ENCODE assay signal across 18 mouse cellular contexts in the genomic region with DNA sequence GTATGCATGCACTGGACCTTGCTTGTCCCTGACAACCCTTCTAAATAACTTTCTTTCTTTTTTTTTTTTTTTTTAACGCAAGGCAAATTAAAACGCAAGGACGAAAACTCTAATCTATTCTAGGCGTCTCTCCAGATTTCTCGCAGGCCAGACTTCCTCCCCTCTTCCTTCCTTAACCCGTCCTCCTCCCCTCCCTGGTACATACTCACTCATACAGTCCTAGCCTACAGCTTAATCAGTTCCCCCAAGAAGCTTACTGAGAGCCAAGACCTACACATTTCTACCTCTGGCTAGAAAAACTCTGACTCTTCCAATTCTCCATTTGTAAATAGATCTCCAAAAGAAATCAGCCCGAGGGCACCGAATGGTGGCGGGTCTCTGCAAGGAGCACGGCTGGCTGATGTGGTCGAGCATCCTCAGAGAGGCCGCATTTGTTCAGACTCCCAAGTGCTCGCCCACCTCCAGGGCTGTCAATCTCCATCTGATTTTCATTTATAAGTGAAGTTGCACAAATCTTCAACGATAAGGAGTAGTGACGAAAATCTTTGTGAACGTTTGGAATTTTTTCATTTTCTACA. TPM values are rescaled to one million over a fixed set of nuclear protein-coding genes. Genes with fewer than 3 reads are reported as not detected.
DNase-seq lines count a peak whose midpoint lies in the region; ATAC-seq and TF ChIP-seq lines count a peak whose summit lies in the region.
"Had no signal": no experiment of that assay in that cellular context is flagged by ENCODE, and none has a peak within 500 bp of the region (broad histone marks: within the 10 kb centered on the region; RNA-seq: fewer than 3 reads in every experiment).

No protein-coding gene starts in this region.

- no peak overlapping the region for H3K27ac ChIP-seq in heart, embryonic 14.5 days (replicated peaks in 1 of 2; ENCODE audit: control insufficient read depth in 1 of 2, insufficient read depth in 1 of 2, low read depth in 2 of 2, low read length in 2 of 2)
- H3K27ac ChIP-seq in midbrain, embryonic 14.5 days (replicated peaks; ENCODE audit: low read depth, low read length): peak overlapping the region; percentile 45; the same call in 1 of the 2 replicates
- H3K27ac ChIP-seq in midbrain, embryonic 11.5 days (ENCODE audit: low read depth, low read length): no peak overlapping the region
- no peak overlapping the region for H3K27ac ChIP-seq in midbrain, postnatal 0 days (ENCODE audit: low read depth, low read length)
- H3K27ac ChIP-seq in forebrain, embryonic 16.5 days (ENCODE audit: low read length): no peak overlapping the region
- H3K27ac ChIP-seq: embryonic facial prominence, embryonic 12.5 days; forebrain, embryonic 15.5 days; hindbrain, embryonic 13.5 days; hindbrain, postnatal 0 days had no signal

- no peak for DNase-seq in heart, adult 8-10 months (ENCODE audit: low spot score)
- peak; percentile 70 for DNase-seq in midbrain, embryonic 14.5 days
- DNase-seq in midbrain, embryonic 11.5 days (ENCODE audit: low spot score, missing footprints): no peak
- no peak for DNase-seq in midbrain, postnatal 0 days (ENCODE audit: low spot score)
- no peak for DNase-seq in kidney, postnatal 4 days
- DNase-seq: adrenal gland, postnatal 10 days; cerebellum, adult 18-20 months; cerebellum, adult 9-11 months; cerebellum, postnatal 36 days; gastrocnemius, postnatal 10 days had no signal

- H3K9me3 ChIP-seq in heart, embryonic 14.5 days (ENCODE audit: control insufficient read depth, low read length): no peaks in the 10 kb centered on the region
- 0 out of 2 replicates have a peak, but pooled peaks cover 3% of the 10 kb centered on the region for H3K9me3 ChIP-seq in midbrain, embryonic 14.5 days (ENCODE audit: control insufficient read depth, low read length)
- no peaks in the 10 kb centered on the region for H3K9me3 ChIP-seq in midbrain, embryonic 11.5 days (ENCODE audit: control insufficient read depth, low read length)
- no peaks in the 10 kb centered on the region for H3K9me3 ChIP-seq in midbrain, postnatal 0 days (ENCODE audit: low read length)
- no peaks in the 10 kb centered on the region for H3K9me3 ChIP-seq in forebrain, embryonic 16.5 days (ENCODE audit: control insufficient read depth, low read length)
- H3K9me3 ChIP-seq: embryonic facial prominence, embryonic 12.5 days; forebrain, embryonic 15.5 days; hindbrain, embryonic 13.5 days had no signal

- no peak for ATAC-seq in heart, embryonic 14.5 days (ENCODE audit: insufficient number of reproducible peaks, insufficient read depth, low FRiP score, low read depth)
- ATAC-seq in midbrain, embryonic 14.5 days (ENCODE audit: low FRiP score, low TSS enrichment): peak; percentile 41; the same call in 1 of the 2 replicates
- no peak for ATAC-seq in midbrain, embryonic 11.5 days (ENCODE audit: low FRiP score)
- ATAC-seq in hematopoietic stem cell, adult 5-6 weeks (replicated peaks in 1 of 2; ENCODE audit: insufficient read depth in 1 of 2, low FRiP score in 2 of 2, low TSS enrichment in 1 of 2, low read depth in 1 of 2, poor library complexity in 2 of 2, severe bottlenecking in 2 of 2): peak; percentile 85 to 87
- ATAC-seq in midbrain, postnatal 0 days (ENCODE audit: low FRiP score): no peak
- no peak for ATAC-seq in forebrain, embryonic 16.5 days
- ATAC-seq: forebrain, embryonic 15.5 days; hindbrain, postnatal 0 days had no signal

- 61% methylated on average over 16 of the region's 16 CpGs for WGBS in heart, embryonic 14.5 days
- WGBS in midbrain, embryonic 14.5 days: 43% methylated on average over 16 of the region's 16 CpGs
- WGBS in midbrain, embryonic 11.5 days: 79% methylated on average over 16 of the region's 16 CpGs
- whole genome bisulfite sequencing in midbrain, postnatal 0 days: 42% methylated on average over 16 of the region's 16 CpGs
- WGBS in forebrain, embryonic 16.5 days: 72% methylated on average over 16 of the region's 16 CpGs

- no peak for TF ChIP-seq CTCF in midbrain, postnatal 0 days (IDR thresholded peaks at IDR 0.05)

- no peaks in the 10 kb centered on the region for H3K27me3 ChIP-seq in heart, embryonic 14.5 days (ENCODE audit: control insufficient read depth, insufficient read depth, low read length)
- H3K27me3 ChIP-seq in midbrain, embryonic 14.5 days (ENCODE audit: control insufficient read depth, insufficient read depth, low read length): no peaks in the 10 kb centered on the region
- H3K27me3 ChIP-seq in midbrain, embryonic 11.5 days (ENCODE audit: control insufficient read depth, insufficient read depth, low read length): no peaks in the 10 kb centered on the region
- H3K27me3 ChIP-seq in midbrain, postnatal 0 days (ENCODE audit: insufficient read depth, low read length): no peaks in the 10 kb centered on the region
- H3K27me3 ChIP-seq in forebrain, embryonic 16.5 days (replicated peaks; ENCODE audit: control insufficient read depth, insufficient read depth, low read length): no peaks in the 10 kb centered on the region
- H3K27me3 ChIP-seq: embryonic facial prominence, embryonic 12.5 days; forebrain, embryonic 15.5 days; hindbrain, embryonic 13.5 days had no signal

- no peak overlapping the region for H3K4me3 ChIP-seq in heart, embryonic 14.5 days (ENCODE audit: control insufficient read depth in 1 of 2, insufficient read depth in 1 of 2, low read depth in 1 of 2, low read length in 2 of 2)
- H3K4me3 ChIP-seq in midbrain, embryonic 14.5 days (replicated peaks; ENCODE audit: low read depth, low read length): no peak overlapping the region
- H3K4me3 ChIP-seq in midbrain, embryonic 11.5 days (ENCODE audit: low read depth, low read length): no peak overlapping the region
- no peak overlapping the region for H3K4me3 ChIP-seq in midbrain, postnatal 0 days (ENCODE audit: low read depth, low read length)
- H3K4me3 ChIP-seq in forebrain, embryonic 16.5 days (replicated peaks; ENCODE audit: low read length): no peak overlapping the region
- H3K4me3 ChIP-seq: embryonic facial prominence, embryonic 12.5 days; forebrain, embryonic 15.5 days; hindbrain, embryonic 13.5 days had no signal

- no peaks in the 10 kb centered on the region for H3K36me3 ChIP-seq in heart, embryonic 14.5 days (ENCODE audit: control insufficient read depth, insufficient read depth, low read length)
- no peaks in the 10 kb centered on the region for H3K36me3 ChIP-seq in midbrain, embryonic 14.5 days (ENCODE audit: control insufficient read depth, insufficient read depth, low read length)
- H3K36me3 ChIP-seq in midbrain, embryonic 11.5 days (ENCODE audit: control insufficient read depth, insufficient read depth, low read length): no peaks in the 10 kb centered on the region
- H3K36me3 ChIP-seq in midbrain, postnatal 0 days (ENCODE audit: insufficient read depth, low read length): no peaks in the 10 kb centered on the region
- H3K36me3 ChIP-seq in forebrain, embryonic 16.5 days (ENCODE audit: control insufficient read depth, insufficient read depth): no peaks in the 10 kb centered on the region
- H3K36me3 ChIP-seq: forebrain, embryonic 15.5 days; hindbrain, embryonic 13.5 days had no signal

- 0 out of 2 replicates have a peak overlapping the region, but pooled peaks have one; percentile 16 for H3K4me2 ChIP-seq in heart, embryonic 14.5 days (ENCODE audit: low read length)
- H3K4me2 ChIP-seq in midbrain, embryonic 14.5 days (ENCODE audit: low read length): peak overlapping the region; percentile 26
- no peak overlapping the region for H3K4me2 ChIP-seq in midbrain, embryonic 11.5 days
- peak overlapping the region; percentile 6; the same call in 1 of the 2 replicates for H3K4me2 ChIP-seq in midbrain, postnatal 0 days (ENCODE audit: low read depth, low read length, poor library complexity, severe bottlenecking)
- H3K4me2 ChIP-seq in forebrain, embryonic 16.5 days (ENCODE audit: low read length): no peak overlapping the region
- H3K4me2 ChIP-seq: embryonic facial prominence, embryonic 12.5 days; forebrain, embryonic 15.5 days; heart, embryonic 11.5 days; hindbrain, embryonic 13.5 days had no signal

- H3K4me1 ChIP-seq in heart, embryonic 14.5 days (ENCODE audit: control insufficient read depth in 2 of 2, insufficient read depth in 2 of 2, low read length in 2 of 2): peaks cover 0 to 6% of the 10 kb centered on the region in 2 experiments; a peak in 2 of 4 replicates
- H3K4me1 ChIP-seq in midbrain, embryonic 14.5 days (ENCODE audit: control insufficient read depth, insufficient read depth, low read length): peaks cover 14% of the 10 kb centered on the region; the same call in 1 of the 2 replicates
- H3K4me1 ChIP-seq in midbrain, embryonic 11.5 days (ENCODE audit: control insufficient read depth, insufficient read depth, low read length): peaks cover 9% of the 10 kb centered on the region; the same call in 1 of the 2 replicates
- peaks cover 4% of the 10 kb centered on the region; the same call in 1 of the 2 replicates for H3K4me1 ChIP-seq in midbrain, postnatal 0 days (ENCODE audit: insufficient read depth, low read length)
- peaks cover 5% of the 10 kb centered on the region; the same call in 1 of the 2 replicates for H3K4me1 ChIP-seq in forebrain, embryonic 16.5 days (replicated peaks; ENCODE audit: control insufficient read depth, insufficient read depth, low read length)
- H3K4me1 ChIP-seq: forebrain, embryonic 15.5 days had no signal

- no peak overlapping the region for H3K9ac ChIP-seq in heart, embryonic 14.5 days (ENCODE audit: low read length)
- no peak overlapping the region for H3K9ac ChIP-seq in midbrain, embryonic 14.5 days (replicated peaks; ENCODE audit: low read length)
- H3K9ac ChIP-seq in midbrain, embryonic 11.5 days (ENCODE audit: low read length): no peak overlapping the region
- no peak overlapping the region for H3K9ac ChIP-seq in midbrain, postnatal 0 days (replicated peaks; ENCODE audit: low read length, poor library complexity, severe bottlenecking)
- H3K9ac ChIP-seq in forebrain, embryonic 16.5 days (replicated peaks; ENCODE audit: low read depth, low read length): no peak overlapping the region
- H3K9ac ChIP-seq: embryonic facial prominence, embryonic 12.5 days; forebrain, embryonic 15.5 days; hindbrain, embryonic 13.5 days had no signal

RNA-seq across cellular contexts. Expression of gene Efna5, which starts 48.5 kb away (rescaled TPM):
- polyA plus RNA-seq in heart, embryonic 14.5 days (2014; fragmentation: Nextera tagmentation; extraction: Ambion mirVana): 26.4 and 26.5 TPM in 2 replicates
- total RNA-seq in heart, adult 8-10 months (2022): 10 to 100 TPM; 17.4 to 20.1 (median 19.1) TPM
- polyA plus RNA-seq in midbrain, embryonic 14.5 days (2014; fragmentation: Nextera tagmentation; extraction: Ambion mirVana): 53.0 and 90.8 TPM in 2 replicates
- 72.5 and 80.5 TPM in 2 replicates for polyA plus RNA-seq in midbrain, embryonic 11.5 days (2014; fragmentation: Nextera tagmentation; extraction: Ambion mirVana)
- total RNA-seq in hematopoietic stem cell, adult 5-6 weeks (2017): not detected in 2 replicates
- total RNA-seq in midbrain, postnatal 0 days (2014; rRNA removed): 11.1 and 18.3 TPM in 2 replicates
- polyA plus RNA-seq in midbrain, postnatal 0 days (2015; fragmentation: Nextera tagmentation; extraction: Ambion mirVana): 48.1 and 59.5 TPM in 2 replicates
- polyA plus RNA-seq in forebrain, embryonic 16.5 days (2015; fragmentation: Nextera tagmentation; extraction: Ambion mirVana): 20.0 and 22.4 TPM in 2 replicates

Comparison
In these comparisons a context has a peak if more than half of its experiments do, and no peak if none do; other contexts are left out.
1. ATAC-seq: peak in midbrain, embryonic 14.5 days (single experiment) and hematopoietic stem cell, adult 5-6 weeks (2 of 2); none in heart, embryonic 14.5 days (single experiment), midbrain, embryonic 11.5 days (single experiment), midbrain, postnatal 0 days (single experiment) and forebrain, embryonic 16.5 days (single experiment).
2. H3K4me2 ChIP-seq: peak in heart, embryonic 14.5 days (single experiment), midbrain, embryonic 14.5 days (single experiment) and midbrain, postnatal 0 days (single experiment); none in midbrain, embryonic 11.5 days (single experiment) and forebrain, embryonic 16.5 days (single experiment).